Mouse (Mus musculus) stomach, embryonic 15.5 days (tissue): ENCODE measurements around the gene Gcgr. TPM values are rescaled to one million over a fixed set of nuclear protein-coding genes. Genes with fewer than 3 reads are reported as not detected.

Source experiments
- ATAC-seq: fragments of 200-750 bp; cut with Nextera tagmentation; 2 replicates; pipeline ENCODE4 v1.8.0; 2017; ENCODE audit warnings: low read depth, moderate number of reproducible peaks, moderate TSS enrichment; ENCODE audit not compliant: insufficient read depth, low FRiP score
- H3K27ac ChIP-seq: fragments of 300-500 bp; sonication (generic); 2 replicates; pipeline ENCODE4 v1.5.1; 2015; ENCODE audit warnings: mild to moderate bottlenecking, inconsistent platforms
- H3K27me3 ChIP-seq: fragments of 300-500 bp; sonication (generic); replicated peaks from 2 replicates; pipeline ENCODE4 v1.6.1; 2015; ENCODE audit warnings: inconsistent platforms
- H3K36me3 ChIP-seq: fragments of 300-500 bp; sonication (generic); 2 replicates; pipeline ENCODE4 v1.6.1; 2015; ENCODE audit warnings: inconsistent platforms
- H3K4me1 ChIP-seq: fragments of 300-500 bp; sonication (generic); 2 replicates; pipeline ENCODE4 v1.6.1; 2015; ENCODE audit warnings: inconsistent platforms
- H3K4me2 ChIP-seq: fragments of 300-500 bp; sonication (generic); 2 replicates; pipeline ENCODE4 v1.6.1; 2015; ENCODE audit warnings: mild to moderate bottlenecking, inconsistent platforms
- H3K4me3 ChIP-seq: fragments of 300-500 bp; sonication (generic); replicated peaks from 2 replicates; pipeline ENCODE4 v1.5.1; 2015; ENCODE audit warnings: inconsistent platforms
- H3K9ac ChIP-seq: fragments of 300-500 bp; sonication (generic); 2 replicates; pipeline ENCODE4 v1.6.1; 2015; ENCODE audit warnings: inconsistent platforms
- H3K9me3 ChIP-seq: fragments of 300-500 bp; sonication (generic); 2 replicates; pipeline ENCODE4 v1.6.1; 2016; ENCODE audit warnings: inconsistent platforms
- WGBS: fragments of 180-500 bp; shearing (Covaris S2); methylation state at CpG from one replicate; pipeline ENCODE4 v1.1.7; 2015; 5-methylcytosine and 5-hydroxymethylcytosine counted together
- polyA plus RNA-seq: library from polyadenylated mRNA; unstranded; fragments of >200 nt; fragmentation: Nextera tagmentation; extraction: Ambion mirVana; gene quantifications from 2 replicates; pipeline ENCODE4 v1.2.1, GENCODE M21; 2015

Gcgr gene
- polyA plus RNA-seq, 1 experiment from 2014 or later = 2.4 TPM

DNA sequence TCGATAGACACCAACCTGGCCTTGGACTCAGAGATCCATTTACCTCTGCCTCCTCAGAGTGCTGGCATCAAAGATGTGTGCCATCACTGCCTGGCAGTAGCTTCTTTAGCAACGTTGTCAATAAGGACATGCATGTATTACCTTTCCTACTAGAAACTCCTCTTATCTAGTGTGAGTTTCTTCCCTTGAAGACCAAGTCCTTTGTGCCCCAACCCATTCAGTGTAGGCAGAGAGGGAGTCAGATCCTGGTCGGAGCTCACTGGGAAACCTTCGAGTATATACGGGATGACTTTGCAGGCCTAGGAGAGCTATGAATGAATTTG, 43.7 kb downstream of the Gcgr start:
- no peak for ATAC-seq
- Histone ChIP-seq H3K4me3 (peak overlapping the region; percentile 76), H3K27me3 (no peaks in the 10 kb centered on the region), H3K9me3 (no peaks in the 10 kb centered on the region), H3K36me3 (peaks cover 37% of the 10 kb centered on the region), H3K4me1 (peaks cover 34% of the 10 kb centered on the region), H3K9ac (peak overlapping the region; percentile 85; the same call in 1 of the 2 replicates), H3K4me2 (peak overlapping the region; percentile 72), H3K27ac (peak overlapping the region; percentile 37)
- WGBS = 30% methylated on average over 5 of the region's 5 CpGs

DNA sequence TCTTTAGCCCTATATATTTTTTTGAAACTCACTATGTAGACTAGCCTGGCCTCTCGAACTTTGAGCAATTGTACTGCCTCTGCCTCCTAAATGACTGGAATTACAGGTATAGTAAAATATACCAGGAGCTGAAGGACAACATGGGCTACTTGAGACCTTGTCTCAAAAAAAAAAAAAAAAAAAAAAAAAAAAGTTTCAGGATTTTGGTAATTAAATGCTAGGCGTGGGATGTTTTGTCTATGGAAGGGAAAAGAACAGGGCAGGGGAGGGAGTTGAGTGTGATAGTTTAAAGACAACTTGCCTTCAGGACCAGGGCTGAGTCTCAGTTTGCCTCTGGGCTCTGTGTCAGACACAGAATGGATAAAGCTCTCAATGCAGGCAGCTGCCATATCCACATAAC, 44.5 kb downstream of the Gcgr start:
- peaks cover 38% of the 10 kb centered on the region for H3K4me1 ChIP-seq
- H3K27ac ChIP-seq = no peak overlapping the region
- H3K27me3 ChIP-seq = no peaks in the 10 kb centered on the region
- no peak for ATAC-seq
- H3K9me3 ChIP-seq = no peaks in the 10 kb centered on the region
- 79% methylated on average over 2 of the region's 2 CpGs for WGBS
- H3K9ac ChIP-seq = no peak overlapping the region
- no peak overlapping the region for H3K4me3 ChIP-seq
- H3K4me2 ChIP-seq = no peak overlapping the region
- H3K36me3 ChIP-seq = peaks cover 37% of the 10 kb centered on the region

DNA sequence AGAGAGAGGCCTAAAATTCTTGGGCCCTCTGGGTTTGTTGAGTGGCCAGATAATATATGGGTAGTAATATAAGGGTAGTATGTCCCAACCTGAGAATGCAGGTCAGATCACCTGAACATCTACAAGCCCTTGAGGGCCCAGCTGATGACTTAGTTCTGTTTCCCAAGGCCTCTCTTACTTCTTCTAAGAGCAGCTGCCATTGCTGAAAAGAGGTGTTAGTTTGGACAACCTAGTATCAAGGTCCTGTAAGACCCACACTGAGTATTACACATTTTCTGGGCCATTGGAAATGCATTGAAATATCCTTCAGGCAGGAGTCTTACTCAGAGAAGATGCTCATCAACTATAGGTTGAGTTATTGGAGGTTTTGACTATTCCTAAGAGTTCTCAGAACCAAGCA, 45.4 kb downstream of the Gcgr start:
- peaks cover 29% of the 10 kb centered on the region for H3K36me3 ChIP-seq
- no peak overlapping the region for H3K4me3 ChIP-seq
- H3K4me1 ChIP-seq = peaks cover 41% of the 10 kb centered on the region
- no peak for ATAC-seq
- 0 out of 2 replicates have a peak overlapping the region, but pooled peaks have one; percentile 55 for H3K27ac ChIP-seq
- H3K4me2 ChIP-seq = no peak overlapping the region
- no peak overlapping the region for H3K9ac ChIP-seq
- H3K9me3 ChIP-seq = no peaks in the 10 kb centered on the region
- H3K27me3 ChIP-seq = no peaks in the 10 kb centered on the region

DNA sequence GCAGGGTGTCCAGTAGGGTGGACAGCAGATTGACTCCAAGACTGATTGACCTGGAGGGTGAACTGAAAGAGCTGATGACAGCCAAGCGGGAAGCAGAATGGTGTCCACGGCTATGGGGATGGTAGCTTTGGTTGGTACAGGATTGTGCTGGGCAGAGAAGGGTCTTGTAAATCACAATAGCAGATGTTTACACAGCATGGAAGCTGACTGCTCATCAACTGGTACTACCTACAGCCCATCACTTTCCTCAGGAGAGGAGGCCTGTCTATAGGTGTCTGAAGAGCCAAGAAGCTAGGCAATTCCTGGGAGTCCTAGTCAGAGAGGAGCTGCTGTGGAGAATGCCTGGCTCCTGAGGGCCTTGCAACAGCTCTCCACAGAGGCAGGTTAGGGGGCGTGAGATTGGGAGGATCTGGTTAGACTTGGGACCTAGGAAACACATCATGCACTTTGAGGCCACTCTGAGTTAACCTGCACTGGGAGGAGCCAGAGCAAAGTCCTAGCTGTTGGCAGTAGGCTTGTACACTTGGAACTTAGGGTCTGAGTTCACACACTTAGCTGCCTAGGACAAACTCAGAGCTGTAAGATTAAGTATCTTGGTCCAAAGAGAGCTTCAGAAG, 46.0 kb downstream of the Gcgr start:
- Histone ChIP-seq H3K9ac (no peak overlapping the region), H3K4me2 (no peak overlapping the region), H3K9me3 (no peaks in the 10 kb centered on the region), H3K36me3 (peaks cover 24% of the 10 kb centered on the region), H3K4me3 (no peak overlapping the region), H3K27ac (peak overlapping the region; percentile 55; the same call in 1 of the 2 replicates), H3K4me1 (peaks cover 35% of the 10 kb centered on the region), H3K27me3 (no peaks in the 10 kb centered on the region)
- WGBS = 82% methylated on average over 3 of the region's 3 CpGs
- ATAC-seq = no peak

DNA sequence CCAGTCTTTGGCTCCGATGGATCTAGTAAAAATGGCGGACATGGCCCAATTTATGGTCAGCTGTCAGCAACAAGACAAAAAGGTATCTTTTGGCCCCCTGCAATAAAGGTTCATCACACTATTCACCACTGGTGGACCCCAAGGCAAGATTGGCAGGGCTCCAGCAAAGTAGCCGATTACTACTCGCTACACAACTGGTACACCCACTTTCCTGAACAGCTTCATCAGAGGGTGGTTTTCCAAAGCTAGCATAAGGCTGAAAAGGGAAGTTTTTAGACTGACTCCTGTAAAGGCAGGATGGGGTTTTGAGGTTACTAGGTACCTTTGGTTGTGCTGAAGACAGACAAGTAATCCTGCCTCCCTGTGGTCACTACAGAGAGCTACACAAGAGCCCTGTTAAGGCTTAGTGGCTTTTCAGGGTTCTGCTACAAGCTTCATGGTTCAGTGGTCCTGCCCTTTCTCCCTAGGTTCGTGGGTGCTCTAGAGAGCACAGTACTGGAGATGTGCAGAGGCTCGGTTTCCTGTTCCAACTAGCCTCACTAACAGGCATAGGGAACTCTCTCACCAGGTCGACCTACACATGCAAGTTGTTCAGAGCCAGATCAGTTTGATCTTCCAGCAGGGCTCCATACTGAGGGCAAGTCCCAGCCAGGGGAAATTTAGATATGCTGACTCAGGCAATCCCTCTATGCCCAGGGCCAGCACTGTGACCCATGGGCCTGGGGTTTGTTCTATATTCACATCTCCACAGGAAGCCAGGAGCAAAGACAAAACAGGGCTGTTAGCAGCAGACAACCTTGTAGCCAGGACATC, 46.9 kb downstream of the Gcgr start:
- H3K27ac ChIP-seq = peak overlapping the region; percentile 55; the same call in 1 of the 2 replicates
- no peak for ATAC-seq
- H3K27me3 ChIP-seq = no peaks in the 10 kb centered on the region
- peaks cover 24% of the 10 kb centered on the region for H3K36me3 ChIP-seq
- H3K9ac ChIP-seq = no peak overlapping the region
- no peaks in the 10 kb centered on the region for H3K9me3 ChIP-seq
- H3K4me2 ChIP-seq = no peak overlapping the region
- H3K4me1 ChIP-seq = peaks cover 38% of the 10 kb centered on the region
- 84% methylated on average over 7 of the region's 7 CpGs for WGBS
- H3K4me3 ChIP-seq = no peak overlapping the region

DNA sequence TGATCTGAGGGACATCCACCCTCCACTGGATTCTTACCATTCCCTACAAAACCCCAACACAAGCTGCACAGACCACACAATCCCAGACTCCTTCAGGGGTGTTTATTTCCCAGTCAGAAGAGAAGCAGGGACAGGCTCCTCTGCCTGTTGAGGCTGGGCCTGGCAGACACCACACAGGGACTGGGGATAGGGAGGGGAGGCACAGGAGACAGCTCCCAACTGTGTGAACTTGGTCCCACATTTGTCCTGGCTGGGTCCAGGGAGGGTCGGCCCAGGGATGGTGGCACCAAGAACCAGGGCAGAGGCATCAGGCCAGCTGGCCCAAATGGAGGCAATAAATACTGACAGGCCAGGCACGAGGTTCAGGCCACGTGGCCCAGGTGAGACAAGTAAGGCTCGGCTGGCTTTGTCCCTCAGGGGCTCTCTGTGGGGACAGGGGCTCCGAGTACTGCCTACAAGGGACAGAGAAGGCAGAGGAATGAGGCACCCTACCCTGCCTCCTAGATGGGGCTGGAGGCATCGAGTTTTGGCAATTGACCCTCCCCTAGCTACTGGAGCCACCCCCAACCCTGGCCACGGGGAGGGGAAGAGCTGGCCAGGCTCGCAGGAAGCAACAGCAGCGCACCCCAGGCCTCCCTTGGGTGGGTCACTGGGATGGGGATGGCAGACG, 47.7 kb downstream of the Gcgr start:
- Histone ChIP-seq H3K4me3 (no peak overlapping the region), H3K9me3 (no peaks in the 10 kb centered on the region), H3K4me1 (peaks cover 38% of the 10 kb centered on the region), H3K36me3 (peaks cover 24% of the 10 kb centered on the region), H3K27me3 (no peaks in the 10 kb centered on the region), H3K4me2 (no peak overlapping the region), H3K9ac (no peak overlapping the region), H3K27ac (no peak overlapping the region)
- ATAC-seq = no peak
- WGBS = 86% methylated on average over 10 of the region's 10 CpGs

DNA sequence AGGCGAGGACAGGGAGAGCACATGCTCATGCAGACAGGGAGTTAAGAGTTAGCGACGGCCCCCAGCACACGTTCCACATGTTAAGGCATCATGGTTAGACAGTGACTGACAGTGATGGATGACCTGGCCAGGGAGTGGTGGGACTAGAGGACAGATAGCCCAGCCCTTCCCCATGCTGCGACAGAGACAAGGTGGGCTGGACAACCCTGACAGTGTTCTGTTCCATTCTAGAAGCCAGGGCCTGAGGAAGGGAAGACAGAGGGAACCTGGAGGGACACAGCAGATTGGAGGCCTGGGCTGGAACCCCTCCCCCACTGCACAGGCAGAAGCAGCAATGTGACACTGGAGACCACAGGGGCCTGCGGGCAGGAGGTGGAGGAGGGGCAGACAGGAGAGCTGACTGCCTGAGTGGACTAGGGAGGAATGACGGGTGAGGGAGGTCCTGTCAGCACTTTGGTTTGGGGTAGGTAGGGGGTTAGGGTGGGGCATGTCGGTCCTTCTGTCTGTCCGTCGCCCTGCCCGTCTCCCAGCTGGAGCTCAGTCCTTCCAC, 48.3 kb downstream of the Gcgr start:
- Histone ChIP-seq H3K27ac (no peak overlapping the region), H3K9me3 (no peaks in the 10 kb centered on the region), H3K27me3 (no peaks in the 10 kb centered on the region), H3K4me3 (no peak overlapping the region), H3K4me1 (peaks cover 38% of the 10 kb centered on the region), H3K36me3 (peaks cover 25% of the 10 kb centered on the region), H3K9ac (no peak overlapping the region), H3K4me2 (no peak overlapping the region; the same call in 1 of the 2 replicates)
- ATAC-seq = no peak
- WGBS = 80% methylated on average over 11 of the region's 11 CpGs

DNA sequence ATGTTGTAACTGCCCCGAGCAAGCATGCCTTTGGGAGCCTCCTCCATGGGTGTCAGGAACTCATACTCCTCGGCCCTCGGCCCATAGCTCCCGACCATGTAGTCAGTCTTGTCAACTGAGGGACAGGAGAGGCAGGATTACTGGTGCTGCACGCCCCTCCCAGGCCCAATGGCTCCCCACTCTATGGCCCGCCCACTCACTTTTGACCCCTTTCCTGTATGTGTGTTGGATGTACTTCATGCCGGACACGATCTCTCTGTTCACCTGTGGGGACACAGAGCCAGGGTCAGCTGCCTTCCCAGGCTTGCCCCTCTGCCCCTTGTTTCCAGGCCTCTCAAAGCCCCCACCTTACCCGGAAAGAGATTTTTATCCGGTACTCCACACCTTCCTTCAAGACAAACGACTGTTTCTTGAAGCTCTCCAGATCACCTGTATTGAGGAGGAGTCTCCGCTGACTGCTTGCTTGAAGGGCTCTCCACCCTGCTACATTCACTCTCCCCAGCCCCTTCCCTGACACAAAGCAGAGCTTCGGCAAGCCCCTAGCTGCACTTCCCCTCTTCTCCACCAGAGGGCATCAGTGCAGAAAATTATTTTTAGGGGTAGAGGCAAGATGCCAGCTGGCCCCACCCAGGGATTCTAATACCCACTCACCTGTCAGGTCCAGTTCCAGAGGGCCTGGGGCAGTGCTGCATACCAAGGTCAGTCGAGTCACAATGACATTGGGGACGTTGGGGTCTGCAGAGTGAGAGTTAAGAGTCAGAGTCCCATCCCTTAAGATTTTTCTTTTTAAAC, 49.0 kb downstream of the Gcgr start:
- H3K9ac ChIP-seq = no peak overlapping the region
- H3K4me2 ChIP-seq = peak overlapping the region; percentile 92
- no peaks in the 10 kb centered on the region for H3K9me3 ChIP-seq
- WGBS = 53% methylated on average over 15 of the region's 15 CpGs
- H3K27ac ChIP-seq = peak overlapping the region; percentile 90
- H3K27me3 ChIP-seq = no peaks in the 10 kb centered on the region
- H3K4me3 ChIP-seq = peak overlapping the region; percentile 92
- peaks cover 33% of the 10 kb centered on the region for H3K4me1 ChIP-seq
- H3K36me3 ChIP-seq = peaks cover 27% of the 10 kb centered on the region
- no peak for ATAC-seq

DNA sequence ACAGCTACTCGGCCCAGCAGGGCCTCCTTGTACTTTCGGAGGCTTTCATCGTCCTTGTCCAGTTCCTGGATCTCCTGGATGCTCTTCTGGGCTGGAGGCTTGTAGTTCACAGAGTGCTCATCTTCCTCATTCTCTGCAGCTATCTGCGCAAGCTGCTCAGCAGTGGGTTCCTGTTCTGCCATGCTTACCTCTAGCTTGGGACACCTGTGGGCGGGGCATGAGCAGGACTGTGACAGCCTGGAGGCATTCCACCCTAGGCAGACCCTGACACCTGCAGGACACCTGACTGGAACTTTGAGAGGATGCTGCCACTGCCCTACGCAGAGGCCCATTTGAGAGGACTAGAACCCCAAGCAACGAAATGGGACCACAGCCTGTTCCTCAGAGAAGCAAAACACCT, 49.7 kb downstream of the Gcgr start:
- Histone ChIP-seq H3K9ac (peak overlapping the region; percentile 70), H3K9me3 (no peaks in the 10 kb centered on the region), H3K4me3 (peak overlapping the region; percentile 92), H3K4me2 (peak overlapping the region; percentile 92), H3K27ac (peak overlapping the region; percentile 90), H3K4me1 (peaks cover 30% of the 10 kb centered on the region), H3K27me3 (no peaks in the 10 kb centered on the region), H3K36me3 (peaks cover 30% of the 10 kb centered on the region)
- 47% methylated on average over 7 of the region's 7 CpGs for WGBS
- ATAC-seq = no peak

DNA sequence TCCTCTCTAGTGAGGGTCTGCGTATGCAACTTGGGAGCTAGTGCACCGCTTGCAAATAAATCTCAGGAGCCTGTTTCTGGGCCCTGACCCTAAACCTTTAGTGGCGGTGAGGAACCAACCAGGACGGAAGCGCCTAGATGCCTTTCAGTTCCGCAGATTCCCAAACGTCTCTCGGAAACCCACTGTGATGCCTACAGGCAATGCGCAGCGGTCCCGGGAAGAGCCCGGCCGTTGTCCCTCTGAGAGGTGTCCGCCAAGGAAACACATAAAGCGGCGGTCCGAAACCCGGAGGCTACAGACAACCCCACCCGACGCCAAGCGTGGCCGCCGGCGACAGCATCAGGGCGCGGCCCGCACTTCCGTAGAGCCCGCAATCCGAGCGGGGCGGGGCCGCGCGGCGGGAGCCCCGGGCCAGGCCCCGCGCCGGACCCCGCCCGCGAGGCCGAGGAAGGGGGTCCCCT, 50.4 kb downstream of the Gcgr start:
- WGBS = under 1% methylated on average over 42 of the region's 44 CpGs
- Histone ChIP-seq H3K9me3 (no peaks in the 10 kb centered on the region), H3K4me2 (peak overlapping the region; percentile 92), H3K27ac (peak overlapping the region; percentile 90), H3K4me1 (peaks cover 30% of the 10 kb centered on the region), H3K36me3 (peaks cover 33% of the 10 kb centered on the region), H3K4me3 (peak overlapping the region; percentile 92), H3K9ac (peak overlapping the region; percentile 70), H3K27me3 (no peaks in the 10 kb centered on the region)
- peak; percentile 20; the same call in 1 of the 2 replicates for ATAC-seq
